Mouse (Mus musculus): ENCODE measurements at regions not wholly inside any gene's neighbourhood (a gene's known extent, or its start where the extent isn't known, plus 50 kb on each side); places are given as distances from the start of the nearest gene placed in this dataset.

DNA sequence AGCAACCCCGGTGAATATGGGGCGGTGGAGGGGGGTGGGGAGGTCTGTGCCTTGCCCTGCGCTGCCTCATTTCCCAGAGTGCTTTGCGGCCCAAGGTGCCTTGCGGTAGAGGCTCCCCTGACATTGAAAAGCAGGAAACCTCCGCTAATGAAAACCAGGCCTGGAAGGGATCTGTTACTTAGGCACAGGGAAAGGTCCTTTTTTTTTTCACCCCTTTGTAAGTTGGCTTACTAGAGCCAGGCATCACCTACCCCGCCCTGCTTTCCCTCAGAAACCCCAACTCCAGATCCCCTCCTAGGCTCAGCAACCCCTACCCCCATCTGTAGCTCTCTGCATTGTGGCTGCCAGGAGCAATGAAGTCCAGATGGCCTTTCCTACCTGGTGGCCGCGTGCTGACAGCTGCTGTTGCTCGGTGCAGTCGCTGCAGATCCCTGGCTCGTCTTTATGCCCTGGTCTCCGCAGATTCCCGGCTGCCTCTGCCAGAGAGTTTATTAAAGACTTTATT lies 353.4 kb downstream of the Ptpru start:
- no peak for TF ChIP-seq CTCF (IDR thresholded peaks at IDR 0.05; ENCODE audit: control insufficient read depth, insufficient read depth, low read length)
- TF ChIP-seq POLR2A (IDR thresholded peaks at IDR 0.05; ENCODE audit: borderline replicate concordance, control insufficient read depth, low read depth, low read length) = no peak

Measured in bone marrow, adult 2 months (tissue).